Mouse (Mus musculus) adrenal gland, postnatal 10 days (tissue): Measurements from ENCODE around the gene Ptprr. TPM values are rescaled to one million over a fixed set of nuclear protein-coding genes. Genes with fewer than 3 reads are reported as not detected.
A peak's percentile ranks its signal among the peaks of the same experiment; 100 is the strongest.

ENCODE experiments used
- DNase-seq: peaks from one replicate; pipeline ENCODE4 v3.0.0; 2021; ENCODE audit warnings: mixed read lengths
- total RNA-seq, 2 experiments: library from RNA; stranded (reverse); gene quantifications; 2 replicates each; pipeline ENCODE4 v1.2.3; 2021

The Ptprr gene
- total RNA-seq, 2 experiments from 2014 or later: 5.7 to 7.7 TPM

DNA sequence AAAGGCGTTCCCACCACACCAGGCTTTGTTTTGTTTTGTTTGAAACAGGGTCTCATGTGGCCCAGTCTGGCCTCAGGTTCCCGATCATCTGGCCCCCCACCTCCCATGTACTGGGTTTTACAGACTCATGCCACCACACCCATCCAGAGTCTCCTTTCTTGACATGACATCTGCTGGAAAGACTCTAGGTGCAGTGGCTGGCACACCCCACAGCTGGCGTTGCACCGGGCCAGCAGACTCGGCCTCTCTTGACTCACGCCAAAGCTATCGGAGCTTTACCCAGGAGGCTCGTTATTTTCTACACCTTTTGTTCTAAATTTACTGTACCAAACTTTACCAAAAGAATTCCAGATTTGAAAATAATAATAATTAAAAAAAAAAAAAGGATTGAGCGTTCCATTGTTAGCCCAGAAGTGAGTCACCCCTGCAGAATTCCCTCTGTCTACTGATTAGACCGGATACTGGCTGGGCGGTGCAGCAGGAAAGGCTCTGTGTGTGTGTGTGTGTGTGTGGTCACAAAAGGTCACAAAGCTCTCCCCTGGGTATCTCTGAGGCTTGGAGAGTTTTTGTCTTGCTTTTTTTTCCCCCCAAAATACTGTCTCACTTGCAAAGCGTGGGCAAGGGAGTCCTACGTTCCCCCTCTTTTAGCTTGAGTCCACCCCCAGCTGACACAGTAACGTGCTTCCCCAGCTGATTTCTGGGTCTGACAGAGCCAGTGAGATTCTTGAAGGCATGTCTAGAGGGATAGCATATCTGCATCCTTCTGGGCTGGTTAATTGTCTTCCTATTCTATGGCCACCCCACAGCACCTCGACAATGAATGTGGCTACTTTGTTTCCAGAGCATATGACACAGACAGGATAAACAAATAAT lies 248.8 kb downstream of the Ptprr start:
- peak; percentile 50 for DNase-seq

DNA sequence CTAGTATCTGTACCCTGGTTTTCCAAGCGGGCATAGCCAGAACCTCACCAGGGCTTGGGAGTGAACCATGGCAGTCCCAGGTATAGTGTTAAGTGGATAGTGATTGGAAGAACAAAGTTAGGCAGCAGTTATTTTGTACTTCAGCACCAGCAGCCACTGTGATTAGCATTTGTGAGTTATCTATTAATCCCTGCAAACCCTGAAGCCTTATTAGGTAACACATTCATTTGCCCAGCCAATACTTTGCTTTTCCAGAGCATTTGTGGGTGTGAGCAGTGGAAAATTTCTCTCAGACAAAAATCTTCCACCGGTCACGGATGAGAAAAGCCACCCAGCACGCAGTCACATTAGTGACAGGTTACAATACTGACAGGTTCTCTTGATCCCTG lies 249.4 kb downstream of the Ptprr start:
- DNase-seq: no peak

DNA sequence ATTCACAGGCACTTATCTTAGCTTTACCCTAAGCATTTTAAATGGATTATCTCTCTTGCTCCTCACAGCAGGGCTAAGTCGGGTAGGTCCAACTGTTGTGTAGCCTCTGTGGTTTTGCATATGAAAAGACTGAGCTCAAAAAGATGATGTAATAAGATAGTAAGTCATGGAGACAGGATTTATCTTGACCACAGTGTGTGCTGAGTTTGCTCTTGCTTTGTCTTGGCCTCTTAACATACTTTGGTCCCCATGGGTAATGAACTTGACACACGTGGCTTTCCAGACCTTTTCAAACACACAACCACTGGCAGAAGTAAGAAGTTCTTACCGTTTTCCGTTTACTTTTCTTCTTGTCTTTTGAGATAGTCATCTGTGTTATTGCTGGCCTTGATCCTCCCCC lies 250.3 kb downstream of the Ptprr start:
- no peak for DNase-seq

DNA sequence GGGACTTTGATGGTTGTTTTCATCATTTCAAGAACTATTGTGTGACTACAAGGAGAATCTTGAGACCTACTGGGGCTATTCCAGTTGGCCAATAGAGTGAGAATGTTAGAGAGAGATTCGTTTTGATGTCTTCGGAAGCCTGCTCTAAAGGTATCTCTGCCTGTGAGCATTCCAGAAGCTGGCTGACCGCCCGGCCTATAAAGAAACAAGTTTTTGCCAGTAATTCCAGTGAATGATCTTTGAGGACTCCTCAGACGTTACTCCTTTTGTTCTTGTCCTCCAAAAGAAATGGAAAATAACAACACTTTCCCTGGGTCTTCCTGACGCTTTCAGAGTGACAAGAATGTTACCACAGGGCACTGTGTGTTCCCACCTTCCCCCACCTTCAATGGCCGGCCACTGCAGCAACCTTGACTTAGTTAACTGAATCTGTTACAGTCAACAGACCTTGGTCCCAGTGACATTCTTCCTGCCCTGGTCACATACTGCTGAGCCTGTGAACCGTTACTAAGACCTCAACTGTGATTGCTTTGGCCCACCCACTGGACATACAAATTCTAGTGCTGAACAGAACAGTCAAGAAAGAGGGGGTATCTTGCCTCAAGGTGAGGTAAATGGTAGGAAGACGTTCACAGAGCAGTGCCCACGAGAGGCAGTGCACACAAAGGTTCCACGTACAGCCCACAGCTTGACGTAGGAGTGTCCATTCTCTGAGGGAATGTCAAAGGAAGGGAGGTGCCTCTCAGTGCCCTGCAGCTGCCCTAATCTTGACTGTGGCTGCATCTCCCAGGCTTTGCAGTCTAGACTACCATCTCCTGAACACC lies 252.8 kb downstream of the Ptprr start:
- no peak for DNase-seq

- no peak for DNase-seq
Measured at GRCm38 (mm10) chr10:116271470-116271915, 253.5 kb downstream of the Ptprr start.

DNA sequence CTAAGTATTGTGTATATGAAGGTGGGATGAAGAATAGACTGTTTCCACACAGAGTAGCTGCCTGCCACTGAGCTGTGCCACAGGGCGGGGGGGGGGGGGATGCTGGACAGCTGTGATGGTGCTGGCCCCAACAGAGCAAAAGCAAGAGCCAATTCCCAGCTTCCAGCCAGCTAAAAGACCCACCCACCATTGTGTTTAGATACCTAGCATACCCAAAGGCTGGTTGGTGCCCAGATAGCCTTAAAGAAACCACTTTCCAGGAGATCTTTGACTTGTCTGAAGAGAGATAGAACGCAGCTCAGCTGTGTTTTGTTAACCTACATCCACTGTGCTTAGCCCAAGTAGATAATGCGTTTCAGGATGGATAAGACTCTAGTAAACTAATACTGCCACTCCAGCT lies 254.1 kb downstream of the Ptprr start:
- DNase-seq: no peak

DNA sequence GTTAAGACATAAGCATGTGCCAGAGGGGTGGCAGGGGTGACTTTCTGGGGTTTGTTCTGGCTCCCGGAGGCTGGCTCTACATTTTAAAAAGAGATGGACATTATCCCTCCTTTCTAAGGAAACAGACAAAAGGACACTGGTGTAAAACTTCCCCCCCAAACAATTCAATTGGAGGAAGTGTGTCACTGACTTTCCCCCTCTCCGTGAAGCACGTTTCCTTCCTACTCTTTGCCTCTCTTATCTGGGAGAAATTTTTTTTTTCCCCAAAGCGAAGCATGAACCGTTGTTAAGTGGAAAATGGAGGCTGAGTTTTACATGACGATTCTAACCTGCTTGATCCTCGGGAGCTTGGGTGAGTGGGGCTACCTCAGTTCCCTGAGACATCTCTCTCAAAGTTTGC lies 257.3 kb downstream of the Ptprr start, which contains the start of gene Ptprb:
TSS of gene Ptprb (plus strand) at position 244 of the 400 bp plus-strand sequence.
- DNase-seq: no peak

DNA sequence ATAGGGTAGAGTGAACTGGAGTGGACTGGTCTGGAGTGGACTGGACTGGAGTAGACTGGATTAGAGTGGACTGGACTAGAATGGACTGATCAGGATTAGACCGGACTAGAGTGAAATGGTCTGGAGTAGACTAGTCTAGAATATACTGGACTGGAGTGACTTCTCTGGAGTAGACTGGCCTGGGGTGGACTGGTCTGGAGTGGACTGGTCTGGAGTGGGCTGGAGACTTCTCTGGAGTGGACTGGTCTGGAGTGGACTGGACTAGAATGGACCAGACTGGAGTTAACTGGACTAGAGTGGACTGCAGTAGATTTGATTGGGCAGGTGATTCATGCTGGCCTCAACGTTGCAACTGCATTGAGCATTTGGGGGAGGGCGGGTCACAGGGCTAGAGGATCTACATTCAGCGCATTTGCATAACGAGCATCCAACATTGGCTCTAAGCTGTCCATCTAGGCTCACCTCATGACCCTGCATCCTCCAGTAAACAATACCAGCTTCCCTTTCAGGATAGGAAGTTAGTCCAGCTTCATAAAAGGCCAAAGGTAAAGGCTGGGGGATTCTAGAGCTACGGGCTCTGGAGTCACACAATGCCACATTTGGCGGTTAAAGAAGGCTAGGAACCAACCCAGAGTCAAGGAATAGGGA lies 268.8 kb downstream of the Ptprr start:
- DNase-seq: no peak

DNA sequence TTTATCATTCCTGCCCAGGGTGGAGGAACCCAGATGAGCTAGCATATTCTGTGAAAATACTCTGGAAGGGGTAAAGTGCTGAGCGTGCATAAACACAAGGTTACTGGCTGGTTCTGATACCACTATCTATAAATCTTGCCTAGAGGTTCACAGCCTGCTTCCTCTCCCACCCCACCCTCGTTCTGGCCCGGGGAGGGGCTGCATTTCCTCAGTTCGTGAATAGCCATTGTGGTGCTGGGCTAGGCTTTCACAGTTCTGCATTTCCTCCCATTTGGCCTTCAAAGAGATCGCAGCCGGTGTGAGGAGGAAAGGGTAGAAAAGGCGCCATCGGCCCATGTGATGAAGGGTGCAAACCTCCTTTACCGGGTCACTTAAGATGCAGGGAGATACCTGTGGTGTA lies 270.1 kb downstream of the Ptprr start:
- DNase-seq: peak; percentile 27

GRCm38 (mm10) chr10:116290483-116290882 lies 272.5 kb downstream of the Ptprr start:
- DNase-seq: no peak

GRCm38 (mm10) chr10:116291153-116291755 lies 273.2 kb downstream of the Ptprr start:
- DNase-seq: no peak

- DNase-seq: no peak
Measured at GRCm38 (mm10) chr10:116296439-116296838, 278.4 kb downstream of the Ptprr start.

GRCm38 (mm10) chr10:116297854-116298253 lies 279.8 kb downstream of the Ptprr start:
- no peak for DNase-seq

DNA sequence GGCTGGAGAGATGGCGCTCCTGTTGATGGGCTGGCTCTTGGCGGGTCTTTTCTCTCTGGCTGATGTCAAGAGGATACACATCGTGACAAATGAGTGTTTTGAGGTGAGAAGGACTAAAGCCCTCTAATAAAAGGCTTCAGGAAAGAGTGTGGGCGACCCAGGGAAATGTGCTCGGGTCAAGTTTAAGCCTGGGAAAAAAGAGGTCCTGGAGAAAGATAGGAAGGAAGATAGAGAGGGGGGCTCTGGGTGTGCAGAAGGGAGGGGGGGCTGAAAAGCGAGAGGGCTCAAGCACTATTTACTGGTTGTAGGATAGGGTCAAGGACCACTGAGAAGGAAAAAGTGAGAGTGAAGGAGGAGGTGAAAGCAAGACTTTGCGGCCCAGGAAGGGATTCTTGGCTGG lies 282.8 kb downstream of the Ptprr start:
- no peak for DNase-seq

GRCm38 (mm10) chr10:116301258-116301657 lies 283.2 kb downstream of the Ptprr start:
- DNase-seq: peak; percentile 52

DNA sequence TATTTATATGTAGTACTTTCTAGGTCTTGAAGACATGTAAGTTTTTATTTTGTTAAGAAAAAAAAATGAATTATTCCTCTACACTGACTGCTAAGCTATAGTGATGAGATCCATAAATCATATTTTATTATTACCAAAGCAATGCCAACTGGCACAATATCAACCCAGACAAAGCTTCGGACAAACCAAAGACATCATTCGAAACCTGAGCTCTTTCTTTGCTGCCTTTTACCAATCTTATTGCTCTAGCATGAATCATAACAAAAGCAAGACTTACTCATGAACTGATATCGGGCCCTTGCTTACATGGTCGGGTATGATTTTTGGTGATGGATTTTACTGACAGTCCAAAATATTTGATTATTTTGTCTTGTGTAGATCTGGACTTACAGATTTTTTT lies 286.3 kb downstream of the Ptprr start:
- no peak for DNase-seq

GRCm38 (mm10) chr10:116309460-116309859 lies 291.4 kb downstream of the Ptprr start:
- no peak for DNase-seq

- DNase-seq: no peak
Measured at GRCm38 (mm10) chr10:116310516-116311210, 292.6 kb downstream of the Ptprr start.

DNA sequence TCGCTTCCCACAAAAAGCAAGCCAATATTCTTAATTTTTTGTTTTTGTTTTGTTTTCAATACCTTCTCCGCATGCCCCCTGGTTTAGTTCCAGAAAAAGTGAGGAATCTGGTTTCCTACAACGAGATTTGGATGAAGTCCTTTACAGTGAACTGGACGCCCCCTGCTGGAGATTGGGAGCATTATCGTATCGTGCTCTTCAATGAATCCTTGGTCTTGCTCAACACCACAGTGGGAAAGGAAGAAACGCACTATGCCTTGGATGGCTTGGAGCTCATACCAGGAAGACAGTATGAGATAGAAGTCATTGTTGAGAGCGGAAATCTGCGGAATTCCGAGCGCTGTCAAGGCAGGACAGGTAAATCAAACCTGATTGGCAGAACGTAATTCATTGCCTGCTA lies 301.2 kb downstream of the Ptprr start:
- peak; percentile 87 for DNase-seq
